Mouse (Mus musculus) inflammation-experienced regulatory T-cells, adult 16 weeks (primary cell): ENCODE data around the gene Gm4187. TPM values are rescaled to one million over a fixed set of nuclear protein-coding genes. Genes with fewer than 3 reads are reported as not detected.

Experiments used
- polyA plus RNA-seq: library from polyadenylated mRNA; unstranded; fragments of 100-300 nt; shearing (Covaris generic); gene quantifications from one replicate; pipeline ENCODE4 v1.2.1, GENCODE M21; 2017

Gm4187 gene
- polyA plus RNA-seq, result not detected

GRCm38 (mm10) chr7:22329617-22330016, at the start of gene Gm4187:
Gene Gm4187, minus strand, starts transcription at chr7:22329717.

GRCm38 (mm10) chr7:22370939-22371338, 41.4 kb upstream of the Gm4187 start, which contains the start of gene Gm8660:
Gene Gm8660, minus strand, starts transcription at chr7:22371039.

Other genes starting within 250 kb of the Gm4187 start
- not detected for gene Gm16451, start 211.5 kb downstream of the Gm4187 start, polyA plus RNA-seq
- not detected for gene Gm10666, start 195.0 kb downstream of the Gm4187 start, polyA plus RNA-seq
- not detected for gene Vmn1r142, start 165.7 kb downstream of the Gm4187 start, polyA plus RNA-seq
- not detected for gene Vmn1r143, start 140.3 kb downstream of the Gm4187 start, polyA plus RNA-seq
- gene Gm8653, start 128.5 kb downstream of the Gm4187 start, polyA plus RNA-seq, result not detected
- not detected for gene Gm8453, start 100.2 kb downstream of the Gm4187 start, polyA plus RNA-seq
- gene Gm8660, start 41.3 kb upstream of the Gm4187 start, polyA plus RNA-seq, result not detected
- gene Vmn1r148, start 83.9 kb upstream of the Gm4187 start, polyA plus RNA-seq, result not detected
- not detected for gene Vmn1r149, start 108.5 kb upstream of the Gm4187 start, polyA plus RNA-seq
- not detected for gene Gm10665, start 134.4 kb upstream of the Gm4187 start, polyA plus RNA-seq
- not detected for gene Vmn1r151, start 170.0 kb upstream of the Gm4187 start, polyA plus RNA-seq
- not detected for gene Vmn1r152, start 193.2 kb upstream of the Gm4187 start, polyA plus RNA-seq
- gene Gm8677, start 205.2 kb upstream of the Gm4187 start, polyA plus RNA-seq, result not detected
- not detected for gene Gm4201, start 235.6 kb upstream of the Gm4187 start, polyA plus RNA-seq